Mouse (Mus musculus): ENCODE data around the gene Rbm20. TPM values are rescaled to one million over a fixed set of nuclear protein-coding genes. Genes with fewer than 3 reads are reported as not detected.
A peak's percentile ranks its signal among the peaks of the same experiment; 100 is the strongest.

The Rbm20 gene
- polyA plus RNA-seq, 1 experiment from 2014 or later, result 1.1 TPM

- Histone ChIP-seq H3K9ac (ENCODE audit: low read depth, low read length) (no peak overlapping the region), H3K4me3 (ENCODE audit: low read length) (no peak overlapping the region), H3K27me3 (replicated peaks; ENCODE audit: control insufficient read depth, insufficient read depth, low read length) (no peaks in the 10 kb centered on the region), H3K4me1 (ENCODE audit: control insufficient read depth, insufficient read depth, low read length) (no peaks in the 10 kb centered on the region), H3K4me2 (ENCODE audit: low read depth, low read length) (no peak overlapping the region), H3K27ac (ENCODE audit: low read length) (no peak overlapping the region), H3K36me3 (ENCODE audit: control insufficient read depth, insufficient read depth, low read length) (no peaks in the 10 kb centered on the region), H3K9me3 (ENCODE audit: control insufficient read depth, low read length) (no peaks in the 10 kb centered on the region)
- 63% methylated on average over 11 of the region's 11 CpGs for whole genome bisulfite sequencing
- no peak; the same call in 1 of the 2 replicates for ATAC-seq
Observed at GRCm38 (mm10) chr19:53726755-53727154, 49.6 kb downstream of the Rbm20 start.

GRCm38 (mm10) chr19:53727277-53727676, 50.2 kb downstream of the Rbm20 start:
- H3K27me3 ChIP-seq (replicated peaks; ENCODE audit: control insufficient read depth, insufficient read depth, low read length), result no peaks in the 10 kb centered on the region
- WGBS, result 55% methylated on average over 4 of the region's 4 CpGs
- ATAC-seq, result peak; percentile 74; the same call in 1 of the 2 replicates
- H3K4me3 ChIP-seq (ENCODE audit: low read length), result no peak overlapping the region
- H3K4me1 ChIP-seq (ENCODE audit: control insufficient read depth, insufficient read depth, low read length), result no peaks in the 10 kb centered on the region
- H3K27ac ChIP-seq (ENCODE audit: low read length), result no peak overlapping the region
- no peaks in the 10 kb centered on the region for H3K9me3 ChIP-seq (ENCODE audit: control insufficient read depth, low read length)
- no peaks in the 10 kb centered on the region for H3K36me3 ChIP-seq (ENCODE audit: control insufficient read depth, insufficient read depth, low read length)
- no peak overlapping the region for H3K9ac ChIP-seq (ENCODE audit: low read depth, low read length)
- H3K4me2 ChIP-seq (ENCODE audit: low read depth, low read length), result no peak overlapping the region

- Histone ChIP-seq H3K27ac (ENCODE audit: low read length) (no peak overlapping the region), H3K9me3 (ENCODE audit: control insufficient read depth, low read length) (no peaks in the 10 kb centered on the region), H3K4me3 (ENCODE audit: low read length) (no peak overlapping the region), H3K4me1 (ENCODE audit: control insufficient read depth, insufficient read depth, low read length) (no peaks in the 10 kb centered on the region), H3K9ac (ENCODE audit: low read depth, low read length) (no peak overlapping the region), H3K36me3 (ENCODE audit: control insufficient read depth, insufficient read depth, low read length) (no peaks in the 10 kb centered on the region), H3K4me2 (ENCODE audit: low read depth, low read length) (no peak overlapping the region), H3K27me3 (replicated peaks; ENCODE audit: control insufficient read depth, insufficient read depth, low read length) (no peaks in the 10 kb centered on the region)
- ATAC-seq, result no peak
- WGBS, result 68% methylated on average over 9 of the region's 9 CpGs
Observed at GRCm38 (mm10) chr19:53727886-53728669, 51.0 kb downstream of the Rbm20 start.

- Histone ChIP-seq H3K27ac (ENCODE audit: low read length) (no peak overlapping the region), H3K4me3 (ENCODE audit: low read length) (no peak overlapping the region), H3K4me2 (ENCODE audit: low read depth, low read length) (no peak overlapping the region), H3K9me3 (ENCODE audit: control insufficient read depth, low read length) (no peaks in the 10 kb centered on the region), H3K36me3 (ENCODE audit: control insufficient read depth, insufficient read depth, low read length) (no peaks in the 10 kb centered on the region), H3K4me1 (ENCODE audit: control insufficient read depth, insufficient read depth, low read length) (no peaks in the 10 kb centered on the region), H3K9ac (ENCODE audit: low read depth, low read length) (no peak overlapping the region), H3K27me3 (replicated peaks; ENCODE audit: control insufficient read depth, insufficient read depth, low read length) (no peaks in the 10 kb centered on the region)
- no peak for ATAC-seq
- WGBS, result 65% methylated on average over 10 of the region's 10 CpGs
Observed at GRCm38 (mm10) chr19:53729919-53730318, 52.8 kb downstream of the Rbm20 start.

- Histone ChIP-seq H3K9ac (ENCODE audit: low read depth, low read length) (no peak overlapping the region), H3K27ac (ENCODE audit: low read length) (no peak overlapping the region), H3K27me3 (replicated peaks; ENCODE audit: control insufficient read depth, insufficient read depth, low read length) (no peaks in the 10 kb centered on the region), H3K9me3 (ENCODE audit: control insufficient read depth, low read length) (no peaks in the 10 kb centered on the region), H3K4me1 (ENCODE audit: control insufficient read depth, insufficient read depth, low read length) (no peaks in the 10 kb centered on the region), H3K4me3 (ENCODE audit: low read length) (no peak overlapping the region), H3K36me3 (ENCODE audit: control insufficient read depth, insufficient read depth, low read length) (no peaks in the 10 kb centered on the region), H3K4me2 (ENCODE audit: low read depth, low read length) (no peak overlapping the region)
- no peak for ATAC-seq
- 42% methylated on average over 8 of the region's 8 CpGs for WGBS
Observed at GRCm38 (mm10) chr19:53731761-53732201, 54.7 kb downstream of the Rbm20 start.

GRCm38 (mm10) chr19:53734845-53735244, 57.7 kb downstream of the Rbm20 start:
- Histone ChIP-seq H3K9me3 (ENCODE audit: control insufficient read depth, low read length) (no peaks in the 10 kb centered on the region), H3K27me3 (replicated peaks; ENCODE audit: control insufficient read depth, insufficient read depth, low read length) (no peaks in the 10 kb centered on the region), H3K4me3 (ENCODE audit: low read length) (no peak overlapping the region), H3K27ac (ENCODE audit: low read length) (no peak overlapping the region), H3K4me2 (ENCODE audit: low read depth, low read length) (no peak overlapping the region), H3K4me1 (ENCODE audit: control insufficient read depth, insufficient read depth, low read length) (no peaks in the 10 kb centered on the region; the same call in 1 of the 2 replicates), H3K9ac (ENCODE audit: low read depth, low read length) (no peak overlapping the region), H3K36me3 (ENCODE audit: control insufficient read depth, insufficient read depth, low read length) (no peaks in the 10 kb centered on the region)
- WGBS, result 58% methylated on average over 5 of the region's 5 CpGs
- no peak for ATAC-seq

GRCm38 (mm10) chr19:53738701-53739131, 61.6 kb downstream of the Rbm20 start:
- Histone ChIP-seq H3K27ac (ENCODE audit: low read length) (no peak overlapping the region), H3K4me2 (ENCODE audit: low read depth, low read length) (no peak overlapping the region), H3K36me3 (ENCODE audit: control insufficient read depth, insufficient read depth, low read length) (no peaks in the 10 kb centered on the region), H3K9me3 (ENCODE audit: control insufficient read depth, low read length) (no peaks in the 10 kb centered on the region), H3K4me3 (ENCODE audit: low read length) (no peak overlapping the region), H3K9ac (ENCODE audit: low read depth, low read length) (no peak overlapping the region), H3K4me1 (ENCODE audit: control insufficient read depth, insufficient read depth, low read length) (no peaks in the 10 kb centered on the region; the same call in 1 of the 2 replicates), H3K27me3 (replicated peaks; ENCODE audit: control insufficient read depth, insufficient read depth, low read length) (no peaks in the 10 kb centered on the region)
- no peak for ATAC-seq
- WGBS, result 65% methylated on average over 6 of the region's 6 CpGs

- 73% methylated on average over 8 of the region's 8 CpGs for WGBS
Observed at GRCm38 (mm10) chr19:53739570-53740266, 62.6 kb downstream of the Rbm20 start.

GRCm38 (mm10) chr19:53740750-53741380, 63.8 kb downstream of the Rbm20 start:
- Histone ChIP-seq H3K27me3 (replicated peaks; ENCODE audit: control insufficient read depth, insufficient read depth, low read length) (no peaks in the 10 kb centered on the region), H3K4me3 (ENCODE audit: low read length) (no peak overlapping the region), H3K27ac (ENCODE audit: low read length) (no peak overlapping the region), H3K9me3 (ENCODE audit: control insufficient read depth, low read length) (no peaks in the 10 kb centered on the region), H3K4me1 (ENCODE audit: control insufficient read depth, insufficient read depth, low read length) (no peaks in the 10 kb centered on the region; the same call in 1 of the 2 replicates), H3K9ac (ENCODE audit: low read depth, low read length) (no peak overlapping the region), H3K36me3 (ENCODE audit: control insufficient read depth, insufficient read depth, low read length) (no peaks in the 10 kb centered on the region), H3K4me2 (ENCODE audit: low read depth, low read length) (no peak overlapping the region)
- 81% methylated on average over 1 of the region's 1 CpGs for WGBS
- no peak for ATAC-seq

More at GRCm38 (mm10) chr19:53739570-53740266, 62.6 kb downstream of the Rbm20 start:
- Histone ChIP-seq H3K4me1 (ENCODE audit: control insufficient read depth, insufficient read depth, low read length) (no peaks in the 10 kb centered on the region; the same call in 1 of the 2 replicates), H3K9me3 (ENCODE audit: control insufficient read depth, low read length) (no peaks in the 10 kb centered on the region), H3K27me3 (replicated peaks; ENCODE audit: control insufficient read depth, insufficient read depth, low read length) (no peaks in the 10 kb centered on the region), H3K4me3 (ENCODE audit: low read length) (no peak overlapping the region), H3K27ac (ENCODE audit: low read length) (no peak overlapping the region), H3K4me2 (ENCODE audit: low read depth, low read length) (no peak overlapping the region), H3K9ac (ENCODE audit: low read depth, low read length) (no peak overlapping the region), H3K36me3 (ENCODE audit: control insufficient read depth, insufficient read depth, low read length) (no peaks in the 10 kb centered on the region)
- ATAC-seq, result no peak
